ENCODE assay signal across 7 mouse cellular contexts in genomic region chr13:13784981-13785783, GRCm38 (mm10). TPM values are rescaled to one million over a fixed set of nuclear protein-coding genes. Genes with fewer than 3 reads are reported as not detected.
A peak's percentile ranks its signal among the peaks of the same experiment; 100 is the strongest.
DNase-seq lines count a peak whose midpoint lies in the region; ATAC-seq and TF ChIP-seq lines count a peak whose summit lies in the region.

No protein-coding gene starts in this region.

- H3K27ac ChIP-seq in bone marrow macrophage, adult 2 months (ENCODE audit: insufficient read depth, low read depth, low read length): no peak overlapping the region
- no peak overlapping the region for H3K27ac ChIP-seq in forebrain, embryonic 13.5 days
- no peak overlapping the region for H3K27ac ChIP-seq in intestine, embryonic 16.5 days (ENCODE audit: low read length)
- H3K27ac ChIP-seq in midbrain, embryonic 11.5 days (ENCODE audit: low read depth, low read length): no peak overlapping the region

- H3K27me3 ChIP-seq in forebrain, embryonic 13.5 days: peaks cover 42% of the 10 kb centered on the region
- H3K27me3 ChIP-seq in intestine, embryonic 16.5 days (replicated peaks; ENCODE audit: control insufficient read depth, insufficient read depth, low read length): peaks cover 38% of the 10 kb centered on the region
- peaks cover 35% of the 10 kb centered on the region for H3K27me3 ChIP-seq in midbrain, embryonic 11.5 days (ENCODE audit: control insufficient read depth, insufficient read depth, low read length)

- H3K4me3 ChIP-seq in bone marrow macrophage, adult 2 months (ENCODE audit: insufficient read depth, low read length): peak overlapping the region; percentile 44
- peak overlapping the region; percentile 49 for H3K4me3 ChIP-seq in forebrain, embryonic 13.5 days
- peak overlapping the region; percentile 63 for H3K4me3 ChIP-seq in intestine, embryonic 16.5 days (ENCODE audit: low read length)
- peak overlapping the region; percentile 51 for H3K4me3 ChIP-seq in midbrain, embryonic 11.5 days (ENCODE audit: low read depth, low read length)

- TF ChIP-seq POLR2A in bone marrow macrophage, adult 2 months (IDR thresholded peaks at IDR 0.05; ENCODE audit: borderline replicate concordance, low read depth, low read length): no peak

- peaks cover 5% of the 10 kb centered on the region; the same call in 1 of the 2 replicates for H3K4me1 ChIP-seq in bone marrow macrophage, adult 2 months (ENCODE audit: control insufficient read depth, insufficient read depth, low read length)
- peaks cover 17% of the 10 kb centered on the region for H3K4me1 ChIP-seq in forebrain, embryonic 13.5 days
- H3K4me1 ChIP-seq in intestine, embryonic 16.5 days (ENCODE audit: control insufficient read depth, insufficient read depth, low read length): peaks cover 11% of the 10 kb centered on the region
- H3K4me1 ChIP-seq in midbrain, embryonic 11.5 days (ENCODE audit: control insufficient read depth, insufficient read depth, low read length): peaks cover 13% of the 10 kb centered on the region

- no peak for TF ChIP-seq CTCF in bone marrow macrophage, adult 2 months (IDR thresholded peaks at IDR 0.05; ENCODE audit: low read depth, low read length)

- peak overlapping the region; percentile 45 for H3K9ac ChIP-seq in forebrain, embryonic 13.5 days
- 0 out of 2 replicates have a peak overlapping the region, but pooled peaks have one; percentile 56 for H3K9ac ChIP-seq in intestine, embryonic 16.5 days (ENCODE audit: low read depth, low read length)
- no peak overlapping the region for H3K9ac ChIP-seq in midbrain, embryonic 11.5 days (ENCODE audit: low read length)

- DNase-seq in ovary, postnatal 10 days (ENCODE audit: low spot score): peak; percentile 10
- no peak for DNase-seq in ovary, adult 18-20 months (ENCODE audit: low spot score)
- peak; percentile 93 for DNase-seq in midbrain, embryonic 11.5 days (ENCODE audit: low spot score, missing footprints)
- DNase-seq in spleen, adult 12 weeks (ENCODE audit: low spot score): no peak

- peak; percentile 11 for ATAC-seq in forebrain, embryonic 13.5 days
- ATAC-seq in intestine, embryonic 16.5 days: peak; percentile 72
- peak; percentile 20; the same call in 1 of the 2 replicates for ATAC-seq in midbrain, embryonic 11.5 days (ENCODE audit: low FRiP score)

- H3K36me3 ChIP-seq in forebrain, embryonic 13.5 days (ENCODE audit: poor library complexity, severe bottlenecking): no peaks in the 10 kb centered on the region
- no peaks in the 10 kb centered on the region for H3K36me3 ChIP-seq in intestine, embryonic 16.5 days (ENCODE audit: control insufficient read depth, insufficient read depth, low read length)
- H3K36me3 ChIP-seq in midbrain, embryonic 11.5 days (ENCODE audit: control insufficient read depth, insufficient read depth, low read length): no peaks in the 10 kb centered on the region

- H3K4me2 ChIP-seq in forebrain, embryonic 13.5 days: peak overlapping the region; percentile 72
- H3K4me2 ChIP-seq in intestine, embryonic 16.5 days (ENCODE audit: low read depth, low read length): peak overlapping the region; percentile 90
- H3K4me2 ChIP-seq in midbrain, embryonic 11.5 days: peak overlapping the region; percentile 76

- 2% methylated on average over 30 of the region's 30 CpGs for WGBS in forebrain, embryonic 13.5 days
- WGBS in intestine, embryonic 16.5 days: 1% methylated on average over 30 of the region's 30 CpGs
- WGBS in midbrain, embryonic 11.5 days: under 1% methylated on average over 30 of the region's 30 CpGs

- no peaks in the 10 kb centered on the region for H3K9me3 ChIP-seq in forebrain, embryonic 13.5 days (replicated peaks)
- no peaks in the 10 kb centered on the region for H3K9me3 ChIP-seq in intestine, embryonic 16.5 days (ENCODE audit: control insufficient read depth, low read length)
- no peaks in the 10 kb centered on the region for H3K9me3 ChIP-seq in midbrain, embryonic 11.5 days (ENCODE audit: control insufficient read depth, low read length)

RNA-seq across cellular contexts. Expression of gene Gng4, which starts 1.3 kb away (rescaled TPM):
- not detected in 2 replicates for polyA plus RNA-seq in bone marrow macrophage, adult 2 months (2012; ENCODE audit: insufficient read depth, insufficient read length, missing spikeins)
- 7.4 and 8.8 TPM in 2 replicates for polyA plus RNA-seq in forebrain, embryonic 13.5 days (2015; fragmentation: Nextera tagmentation; extraction: Ambion mirVana)
- 2.1 and 2.2 TPM in 2 replicates for polyA plus RNA-seq in intestine, embryonic 16.5 days (2015; fragmentation: Nextera tagmentation; extraction: Ambion mirVana)
- polyA plus RNA-seq in midbrain, embryonic 11.5 days (2014; fragmentation: Nextera tagmentation; extraction: Ambion mirVana): 2.0 and 2.6 TPM in 2 replicates

Comparison
In these comparisons a context has a peak if more than half of its experiments do, and no peak if none do; other contexts are left out.
1. DNase-seq: peak in ovary, postnatal 10 days (single experiment) and midbrain, embryonic 11.5 days (single experiment); none in ovary, adult 18-20 months (single experiment) and spleen, adult 12 weeks (single experiment).
2. ATAC-seq: peak in every context shown above with its lines; median percentile 72 in intestine, embryonic 16.5 days; 20 in midbrain, embryonic 11.5 days; 11 in forebrain, embryonic 13.5 days.
3. Peak in every context shown above with its lines, with median percentiles within 50 percentile points of each other: H3K4me3 ChIP-seq and H3K4me2 ChIP-seq.